Mouse (Mus musculus) adrenal gland, adult 2 months (tissue): ENCODE measurements around the gene Olfr1140. TPM values are rescaled to one million over a fixed set of nuclear protein-coding genes. Genes with fewer than 3 reads are reported as not detected.

ENCODE experiments used
- DNase-seq: peaks from one replicate; pipeline ENCODE4 v3.0.0; 2021
- long read RNA-seq: library from polyadenylated mRNA; stranded (forward); transcript quantifications from one replicate; pipeline ENCODE4 v2.0.0, GENCODE M21; 2021
- polyA plus RNA-seq: library from polyadenylated mRNA; depleted of rRNA; stranded (reverse); fragments of >200 nt; gene quantifications from 2 replicates; pipeline ENCODE4 v1.2.3, GENCODE M21; 2012; rRNA removed
- total RNA-seq, 2 experiments: library from RNA; stranded (reverse); gene quantifications; 2 replicates each; pipeline ENCODE4 v1.2.3; 2021

The Olfr1140 gene
- total RNA-seq: not detected
- polyA plus RNA-seq: not detected in 2 replicates
- long read RNA-seq: 0 reads

DNA sequence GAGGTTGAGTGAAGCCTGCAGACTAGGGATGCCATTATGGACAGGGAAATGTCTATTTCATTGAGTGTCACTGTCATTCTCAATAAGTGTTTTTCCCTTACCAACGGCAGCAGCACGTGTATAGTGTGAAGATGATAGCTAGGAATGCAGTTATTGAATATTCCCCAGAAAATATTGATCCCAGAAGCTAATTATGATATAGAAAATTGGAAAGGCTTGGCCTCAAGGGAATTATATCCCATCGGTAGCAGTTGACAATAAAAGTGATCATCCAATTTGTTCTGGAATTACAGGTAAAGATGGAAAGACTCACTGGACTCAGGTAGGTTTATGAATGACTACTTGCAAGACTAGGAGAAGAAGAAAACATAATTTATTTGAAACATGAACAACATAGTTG lies at the start of gene Olfr1140:
Gene Olfr1140 (plus strand): TSS at position 301 of the 400 bp plus-strand sequence.
- DNase-seq: no peak

- DNase-seq: no peak
Measured at GRCm38 (mm10) chr2:87693847-87694246, 49.7 kb upstream of the Olfr1140 start, which contains the start of gene Olfr1136. Gene Olfr1136, minus strand, starts transcription at chr2:87693947.

- DNase-seq: no peak
Measured at GRCm38 (mm10) chr2:87713079-87713478, 30.5 kb upstream of the Olfr1140 start, which contains the start of gene Olfr1137. Gene Olfr1137, minus strand, starts transcription at chr2:87713179.

DNA sequence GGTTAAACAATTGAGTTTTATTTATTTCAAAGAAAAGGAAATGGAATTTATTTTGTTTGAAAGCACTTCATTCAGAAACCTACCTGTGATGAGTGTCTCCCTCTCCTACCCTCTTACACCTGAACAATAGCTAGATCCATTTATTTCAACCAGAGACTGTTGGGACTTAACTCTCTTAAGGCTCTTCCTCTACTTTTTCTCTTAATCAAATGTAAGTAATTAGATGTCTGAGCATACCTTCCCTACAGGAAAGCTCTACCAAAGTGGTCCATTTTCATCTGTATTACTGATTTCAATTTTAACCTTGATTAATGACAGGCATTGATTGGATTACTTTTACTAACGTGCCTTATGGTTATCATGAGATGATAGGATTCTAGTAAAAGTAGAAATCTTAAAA lies 3.7 kb upstream of the Olfr1140 start, which contains the start of gene Olfr1138:
Gene Olfr1138 (minus strand): TSS at position 101 of the 400 bp plus-strand sequence.
- DNase-seq: no peak

GRCm38 (mm10) chr2:87753891-87754290 lies 10.3 kb downstream of the Olfr1140 start, which contains the start of gene Olfr1141:
Gene Olfr1141, minus strand, starts transcription at chr2:87753991.
- DNase-seq: no peak

- no peak for DNase-seq
Measured at GRCm38 (mm10) chr2:87776143-87776542, 32.6 kb downstream of the Olfr1140 start.

DNA sequence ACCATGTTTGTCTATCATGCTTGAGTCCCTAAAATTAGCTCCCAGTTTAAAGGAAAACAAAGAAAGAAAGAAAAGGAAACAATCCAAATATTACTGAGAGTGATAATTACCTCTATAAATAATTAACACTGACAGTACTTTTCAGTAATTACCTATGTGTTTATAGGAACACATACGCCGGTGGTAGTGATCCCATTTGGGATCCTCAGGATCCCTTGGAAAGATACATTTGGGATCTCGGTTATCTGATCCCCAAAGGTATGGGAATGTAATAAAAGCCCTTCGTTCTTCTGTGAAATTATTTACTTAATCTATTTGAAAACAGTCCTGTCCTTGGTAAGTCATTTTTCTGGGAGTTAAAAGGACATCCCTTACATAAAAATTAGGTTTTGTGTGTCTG lies 35.6 kb downstream of the Olfr1140 start, which contains the start of gene Olfr152:
Gene Olfr152 (plus strand): TSS at position 301 of the 400 bp plus-strand sequence.
- DNase-seq: no peak

Other genes starting within 250 kb of the Olfr1140 start
- gene Pramel7, start 246.7 kb upstream of the Olfr1140 start, total RNA-seq: not detected
- not detected in 2 replicates for gene Pramel7, start 246.7 kb upstream of the Olfr1140 start, polyA plus RNA-seq
- not detected for gene Pramel6, start 237.2 kb upstream of the Olfr1140 start, total RNA-seq
- gene Pramel6, start 237.2 kb upstream of the Olfr1140 start, polyA plus RNA-seq: not detected in 2 replicates
- gene Olfr153, start 212.0 kb upstream of the Olfr1140 start, total RNA-seq: not detected
- gene Olfr153, start 212.0 kb upstream of the Olfr1140 start, polyA plus RNA-seq: not detected in 2 replicates
- not detected for gene Olfr1128, start 198.2 kb upstream of the Olfr1140 start, total RNA-seq
- not detected in 2 replicates for gene Olfr1128, start 198.2 kb upstream of the Olfr1140 start, polyA plus RNA-seq
- gene Olfr1129, start 169.8 kb upstream of the Olfr1140 start, total RNA-seq: not detected
- gene Olfr1129, start 169.8 kb upstream of the Olfr1140 start, polyA plus RNA-seq: not detected in 2 replicates
- gene Olfr1130, start 137.5 kb upstream of the Olfr1140 start, total RNA-seq: not detected
- not detected in 2 replicates for gene Olfr1130, start 137.5 kb upstream of the Olfr1140 start, polyA plus RNA-seq
- gene Olfr1131, start 116.6 kb upstream of the Olfr1140 start, total RNA-seq: not detected
- gene Olfr1131, start 116.6 kb upstream of the Olfr1140 start, polyA plus RNA-seq: not detected in 2 replicates
- not detected for gene Olfr1132, start 106.2 kb upstream of the Olfr1140 start, total RNA-seq
- gene Olfr1132, start 106.2 kb upstream of the Olfr1140 start, polyA plus RNA-seq: not detected in 2 replicates
- gene Olfr1133, start 96.4 kb upstream of the Olfr1140 start, total RNA-seq: not detected
- not detected in 2 replicates for gene Olfr1133, start 96.4 kb upstream of the Olfr1140 start, polyA plus RNA-seq
- gene Olfr1134, start 85.3 kb upstream of the Olfr1140 start, total RNA-seq: not detected
- not detected in 2 replicates for gene Olfr1134, start 85.3 kb upstream of the Olfr1140 start, polyA plus RNA-seq
- gene Olfr1135, start 70.1 kb upstream of the Olfr1140 start, total RNA-seq: not detected
- gene Olfr1135, start 70.1 kb upstream of the Olfr1140 start, polyA plus RNA-seq: not detected in 2 replicates
- gene Olfr1136, start 49.8 kb upstream of the Olfr1140 start, total RNA-seq: not detected
- gene Olfr1136, start 49.8 kb upstream of the Olfr1140 start, polyA plus RNA-seq: not detected in 2 replicates
- not detected for gene Olfr1137, start 30.6 kb upstream of the Olfr1140 start, total RNA-seq
- gene Olfr1137, start 30.6 kb upstream of the Olfr1140 start, polyA plus RNA-seq: not detected in 2 replicates
- gene Olfr1138, start 3.8 kb upstream of the Olfr1140 start, total RNA-seq: not detected
- gene Olfr1138, start 3.8 kb upstream of the Olfr1140 start, polyA plus RNA-seq: not detected in 2 replicates
- not detected for gene Olfr1141, start 10.2 kb downstream of the Olfr1140 start, total RNA-seq
- not detected in 2 replicates for gene Olfr1141, start 10.2 kb downstream of the Olfr1140 start, polyA plus RNA-seq
- gene Olfr152, start 35.7 kb downstream of the Olfr1140 start, total RNA-seq: not detected
- gene Olfr152, start 35.7 kb downstream of the Olfr1140 start, polyA plus RNA-seq: not detected in 2 replicates
- not detected for gene Olfr1143, start 56.8 kb downstream of the Olfr1140 start, total RNA-seq
- not detected in 2 replicates for gene Olfr1143, start 56.8 kb downstream of the Olfr1140 start, polyA plus RNA-seq
- gene Olfr1145, start 66.1 kb downstream of the Olfr1140 start, total RNA-seq: not detected
- gene Olfr1145, start 66.1 kb downstream of the Olfr1140 start, polyA plus RNA-seq: not detected in 2 replicates
- gene Olfr1148, start 86.8 kb downstream of the Olfr1140 start, total RNA-seq: not detected
- not detected in 2 replicates for gene Olfr1148, start 86.8 kb downstream of the Olfr1140 start, polyA plus RNA-seq
- not detected for gene Olfr1150-ps1, start 100.2 kb downstream of the Olfr1140 start, total RNA-seq
- gene Olfr1150-ps1, start 100.2 kb downstream of the Olfr1140 start, polyA plus RNA-seq: not detected in 2 replicates
- not detected for gene Olfr1151, start 112.1 kb downstream of the Olfr1140 start, total RNA-seq
- gene Olfr1151, start 112.1 kb downstream of the Olfr1140 start, polyA plus RNA-seq: not detected in 2 replicates
- gene Olfr1152, start 122.7 kb downstream of the Olfr1140 start, total RNA-seq: not detected
- gene Olfr1152, start 122.7 kb downstream of the Olfr1140 start, polyA plus RNA-seq: not detected in 2 replicates
- gene Olfr1153, start 151.2 kb downstream of the Olfr1140 start, total RNA-seq: not detected
- not detected in 2 replicates for gene Olfr1153, start 151.2 kb downstream of the Olfr1140 start, polyA plus RNA-seq
- not detected for gene Olfr1154, start 161.4 kb downstream of the Olfr1140 start, total RNA-seq
- gene Olfr1154, start 161.4 kb downstream of the Olfr1140 start, polyA plus RNA-seq: not detected in 2 replicates
- gene Olfr1155, start 201.4 kb downstream of the Olfr1140 start, total RNA-seq: not detected
- gene Olfr1155, start 201.4 kb downstream of the Olfr1140 start, polyA plus RNA-seq: not detected in 2 replicates
- gene Olfr1156, start 209.3 kb downstream of the Olfr1140 start, total RNA-seq: not detected
- not detected in 2 replicates for gene Olfr1156, start 209.3 kb downstream of the Olfr1140 start, polyA plus RNA-seq
- gene Olfr1157, start 224.5 kb downstream of the Olfr1140 start, total RNA-seq: not detected
- not detected in 2 replicates for gene Olfr1157, start 224.5 kb downstream of the Olfr1140 start, polyA plus RNA-seq
- not detected for gene Olfr74, start 230.9 kb downstream of the Olfr1140 start, total RNA-seq
- gene Olfr74, start 230.9 kb downstream of the Olfr1140 start, polyA plus RNA-seq: not detected in 2 replicates
- not detected for gene Olfr1158, start 246.4 kb downstream of the Olfr1140 start, total RNA-seq
- not detected in 2 replicates for gene Olfr1158, start 246.4 kb downstream of the Olfr1140 start, polyA plus RNA-seq